Mouse (Mus musculus) layer of hippocampus, adult 11-12 months (tissue): Measurements from ENCODE around the gene Dnmt3b.
A peak's percentile ranks its signal among the peaks of the same experiment; 100 is the strongest.
"Not testable (repeated sequence)": the region's sequence is repeated elsewhere in the genome, so short reads cannot be mapped to it uniquely, and the experiment has no call there.

ENCODE experiments used
- DNase-seq: peaks from one replicate; pipeline ENCODE4 v3.0.0; 2022; ENCODE audit warnings: low spot score

The Dnmt3b gene

DNA sequence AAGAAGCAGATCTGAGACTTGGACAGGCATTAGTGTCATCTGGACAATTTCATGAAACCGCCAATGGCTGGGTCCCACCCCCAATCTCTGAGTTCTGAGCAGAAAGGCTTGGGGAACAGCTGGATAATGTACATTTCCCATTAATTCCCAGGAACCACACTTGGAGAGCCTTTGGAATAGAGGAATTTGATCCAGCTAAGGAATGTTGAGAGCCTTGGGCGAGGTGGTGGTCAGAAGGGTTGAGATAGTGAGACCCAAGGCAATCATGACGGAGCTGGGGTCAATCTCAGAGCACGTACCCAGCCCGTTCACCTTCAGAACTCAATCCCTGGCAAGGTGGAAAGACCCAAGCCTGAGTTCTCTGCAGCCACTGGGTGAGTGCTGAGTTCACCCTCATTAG, 16.0 kb upstream of the Dnmt3b start:
- no peak for DNase-seq

- no peak for DNase-seq
Observed at GRCm38 (mm10) chr2:153638977-153639680, 10.1 kb upstream of the Dnmt3b start.

GRCm38 (mm10) chr2:153642496-153642895, 6.8 kb upstream of the Dnmt3b start:
- no peak for DNase-seq

GRCm38 (mm10) chr2:153642999-153643398, 6.3 kb upstream of the Dnmt3b start:
- no peak for DNase-seq

GRCm38 (mm10) chr2:153648773-153649297, 415 bp upstream of the Dnmt3b start:
- no peak for DNase-seq

GRCm38 (mm10) chr2:153650014-153650687, 901 bp downstream of the Dnmt3b start:
- DNase-seq: no peak

GRCm38 (mm10) chr2:153651681-153652080, 2.4 kb downstream of the Dnmt3b start:
- no peak for DNase-seq

DNA sequence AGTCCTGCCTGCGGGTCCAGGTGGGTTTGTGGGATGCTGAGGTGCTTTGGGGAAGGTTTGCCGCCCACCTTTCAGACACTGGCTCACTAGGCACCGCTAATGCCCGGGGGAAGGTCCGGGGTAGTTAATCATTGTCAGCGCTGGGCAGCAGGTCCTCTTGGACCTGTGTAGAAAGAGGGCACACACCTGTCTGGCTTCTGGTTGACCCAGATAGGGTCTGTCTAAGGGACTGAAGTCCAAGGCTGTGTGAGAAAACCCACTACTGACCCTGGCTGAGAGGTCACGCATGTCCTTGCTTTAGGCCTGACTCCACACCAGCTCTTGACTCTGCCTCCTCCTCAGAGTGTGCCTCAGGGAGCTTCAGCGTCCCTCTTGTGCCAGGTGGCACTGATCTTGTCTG, 8.4 kb downstream of the Dnmt3b start:
- DNase-seq: not testable (repeated sequence)

DNA sequence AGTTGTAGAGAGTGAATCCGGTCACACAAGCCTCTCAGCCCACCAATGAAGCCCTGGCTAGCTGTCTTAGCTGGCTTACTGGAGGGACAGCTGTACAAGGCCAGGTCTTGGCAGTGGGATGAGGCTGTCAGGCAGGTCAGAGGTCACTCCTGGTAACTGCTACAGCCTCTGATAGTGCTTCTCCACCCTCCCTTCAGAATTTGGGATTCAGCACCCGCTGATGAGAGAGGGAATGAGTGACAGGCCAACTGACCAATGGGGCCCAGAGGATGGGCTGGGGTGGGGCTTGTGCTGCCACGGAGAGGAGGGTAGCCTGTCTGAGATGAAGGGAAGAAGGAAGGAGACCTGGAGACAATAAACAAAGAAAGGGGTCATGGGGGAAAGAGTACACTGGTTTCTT, 11.4 kb downstream of the Dnmt3b start:
- no peak for DNase-seq

- no peak for DNase-seq
Observed at GRCm38 (mm10) chr2:153665401-153665800, 16.2 kb downstream of the Dnmt3b start.

GRCm38 (mm10) chr2:153668754-153669376, 19.6 kb downstream of the Dnmt3b start:
- DNase-seq: peak; percentile 60

DNA sequence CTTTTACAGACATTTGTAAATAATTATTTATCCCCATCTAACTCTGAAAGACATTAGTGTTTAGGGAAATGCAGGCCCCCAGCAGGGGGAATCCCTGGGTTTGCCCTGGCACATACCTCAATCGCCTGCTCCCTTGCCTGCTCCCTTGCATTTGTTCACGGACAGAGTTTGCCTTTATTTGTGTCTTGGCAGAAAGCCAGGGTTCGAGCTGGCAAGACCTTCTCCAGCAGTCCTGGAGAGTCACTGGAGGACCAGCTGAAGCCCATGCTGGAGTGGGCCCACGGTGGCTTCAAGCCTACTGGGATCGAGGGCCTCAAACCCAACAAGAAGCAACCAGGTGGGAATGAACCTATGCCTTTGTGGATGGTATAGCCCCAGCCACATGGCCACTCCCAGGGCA, 20.9 kb downstream of the Dnmt3b start:
- no peak for DNase-seq

GRCm38 (mm10) chr2:153672619-153673018, 23.4 kb downstream of the Dnmt3b start:
- DNase-seq: no peak

DNA sequence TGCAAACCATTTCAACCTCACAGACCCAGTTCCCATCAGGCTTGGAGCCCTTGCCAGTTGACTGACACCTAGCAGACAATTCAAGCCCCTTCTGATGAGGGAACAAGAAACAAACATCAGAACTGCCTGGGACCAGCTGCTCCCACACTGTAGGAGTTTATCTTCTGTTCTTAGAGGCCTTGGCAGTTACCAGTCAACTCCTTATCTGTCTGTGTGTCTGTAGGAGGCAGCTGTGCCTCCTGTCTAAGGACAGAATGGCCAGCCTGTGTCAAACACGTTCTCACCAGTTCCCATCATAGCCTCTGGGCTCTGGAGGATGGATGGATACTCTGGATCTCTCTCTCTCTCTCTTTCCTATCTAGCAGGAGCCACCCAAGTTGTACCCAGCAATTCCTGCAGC, 26.1 kb downstream of the Dnmt3b start:
- DNase-seq: not testable (repeated sequence)

GRCm38 (mm10) chr2:153676944-153677343, 27.7 kb downstream of the Dnmt3b start:
- no peak for DNase-seq

DNA sequence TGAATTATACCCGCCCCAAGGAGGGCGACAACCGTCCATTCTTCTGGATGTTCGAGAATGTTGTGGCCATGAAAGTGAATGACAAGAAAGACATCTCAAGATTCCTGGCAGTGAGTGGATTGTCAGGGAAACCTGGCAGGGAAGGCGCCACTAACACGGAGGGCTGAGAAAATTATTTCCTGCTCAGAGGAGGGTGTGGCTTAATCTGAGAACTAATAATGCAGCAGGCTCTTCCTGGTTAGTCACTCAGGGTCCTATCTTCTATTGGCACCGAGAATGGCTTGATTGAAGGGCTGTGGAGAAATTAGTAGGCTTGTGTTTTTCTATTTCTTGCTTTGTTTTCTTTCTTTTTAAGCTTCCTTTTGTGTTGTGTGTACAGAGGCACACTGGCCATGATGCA, 28.3 kb downstream of the Dnmt3b start:
- no peak for DNase-seq

DNA sequence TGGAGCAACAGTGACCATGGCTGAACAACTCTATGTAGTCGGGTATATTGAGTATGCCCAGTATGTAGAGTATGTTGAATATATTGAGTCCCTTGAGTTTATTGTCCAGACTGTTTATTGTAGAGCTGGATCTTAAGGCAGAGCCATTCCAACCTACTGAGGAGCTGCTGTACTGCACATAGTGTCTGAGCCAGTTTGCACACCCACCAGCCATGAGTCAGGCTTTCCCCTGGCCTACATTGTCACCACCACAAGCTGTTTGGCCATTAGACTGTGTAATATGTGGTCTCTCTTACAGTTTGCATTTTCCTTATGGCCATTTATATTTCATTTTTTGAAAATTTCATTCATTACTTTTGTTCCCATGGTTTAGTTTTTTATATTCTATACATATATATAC, 30.7 kb downstream of the Dnmt3b start:
- DNase-seq: no peak

- DNase-seq: not testable (repeated sequence)
Observed at GRCm38 (mm10) chr2:153693413-153693812, 44.2 kb downstream of the Dnmt3b start.

DNA sequence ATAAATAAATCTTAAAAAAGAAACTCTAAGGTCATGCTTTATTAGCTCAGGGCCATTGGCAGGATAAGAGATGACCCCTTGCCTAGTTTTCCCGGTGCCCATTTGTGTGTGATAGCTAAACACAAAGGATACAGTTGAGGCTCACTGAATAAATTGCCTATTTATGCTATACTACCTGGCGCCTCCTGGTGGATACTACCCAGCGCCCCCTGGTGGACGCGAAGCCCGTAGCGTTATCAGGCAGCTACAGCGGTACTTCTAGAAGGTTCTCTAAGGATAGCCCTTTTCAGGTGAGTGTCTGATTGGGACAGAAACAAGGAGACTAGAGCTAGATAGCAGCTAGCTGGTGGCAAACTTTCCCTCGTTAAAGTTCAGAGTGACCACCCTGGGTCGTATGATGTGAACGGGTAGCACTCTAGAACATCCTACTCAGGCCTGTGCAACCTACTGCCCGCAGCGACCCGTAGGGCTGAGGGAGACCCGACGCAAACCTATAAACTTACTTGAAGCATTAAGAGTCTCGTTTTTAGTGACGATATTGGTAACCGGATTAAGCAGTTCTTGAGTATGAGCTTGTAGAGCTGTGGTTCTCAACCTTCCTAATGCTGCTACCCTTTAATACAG, 45.3 kb downstream of the Dnmt3b start:
- DNase-seq: peak; percentile 37

GRCm38 (mm10) chr2:153696352-153696751, 47.1 kb downstream of the Dnmt3b start, which contains the start of gene Dnmt3c:
Gene Dnmt3c, plus strand, starts transcription at chr2:153696652.
- DNase-seq: no peak

- no peak for DNase-seq
Observed at GRCm38 (mm10) chr2:153703389-153703788, 54.1 kb downstream of the Dnmt3b start.

DNA sequence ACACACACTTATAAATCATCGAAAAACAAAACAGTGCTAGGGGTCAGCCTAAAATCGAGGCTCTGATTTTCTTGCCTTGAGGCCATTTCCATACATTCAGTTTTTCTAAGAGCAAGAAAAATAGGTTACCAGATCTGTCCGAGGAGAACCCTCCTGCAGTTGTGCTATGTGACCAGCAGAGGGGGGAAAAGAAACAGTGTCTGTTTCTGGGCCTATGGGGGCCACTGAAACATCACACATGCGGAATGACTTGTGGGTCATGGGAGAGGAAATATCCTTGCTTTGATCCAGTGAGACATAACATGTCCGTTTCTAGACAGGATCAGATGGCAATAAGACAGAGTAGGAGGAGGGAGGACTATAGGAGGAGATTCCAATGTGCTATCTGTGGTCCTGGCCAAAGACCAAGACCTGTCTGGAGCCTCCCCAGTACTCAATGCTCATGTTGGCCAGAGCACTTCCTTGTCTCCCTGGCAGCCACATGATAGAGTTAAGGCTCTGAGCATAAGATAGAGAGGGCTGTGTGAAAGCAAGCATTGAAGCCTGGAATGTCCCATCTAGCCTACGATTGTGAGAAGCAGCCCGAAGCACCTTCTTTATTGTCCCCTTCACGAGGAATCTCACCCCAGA, 61.6 kb downstream of the Dnmt3b start:
- no peak for DNase-seq
